Mouse (Mus musculus): Measurements from ENCODE around the gene Rhbdf2. TPM values are rescaled to one million over a fixed set of nuclear protein-coding genes. Genes with fewer than 3 reads are reported as not detected.

Rhbdf2 gene
- polyA plus RNA-seq, 1 experiment from 2014 or later = 1.1 TPM

DNA sequence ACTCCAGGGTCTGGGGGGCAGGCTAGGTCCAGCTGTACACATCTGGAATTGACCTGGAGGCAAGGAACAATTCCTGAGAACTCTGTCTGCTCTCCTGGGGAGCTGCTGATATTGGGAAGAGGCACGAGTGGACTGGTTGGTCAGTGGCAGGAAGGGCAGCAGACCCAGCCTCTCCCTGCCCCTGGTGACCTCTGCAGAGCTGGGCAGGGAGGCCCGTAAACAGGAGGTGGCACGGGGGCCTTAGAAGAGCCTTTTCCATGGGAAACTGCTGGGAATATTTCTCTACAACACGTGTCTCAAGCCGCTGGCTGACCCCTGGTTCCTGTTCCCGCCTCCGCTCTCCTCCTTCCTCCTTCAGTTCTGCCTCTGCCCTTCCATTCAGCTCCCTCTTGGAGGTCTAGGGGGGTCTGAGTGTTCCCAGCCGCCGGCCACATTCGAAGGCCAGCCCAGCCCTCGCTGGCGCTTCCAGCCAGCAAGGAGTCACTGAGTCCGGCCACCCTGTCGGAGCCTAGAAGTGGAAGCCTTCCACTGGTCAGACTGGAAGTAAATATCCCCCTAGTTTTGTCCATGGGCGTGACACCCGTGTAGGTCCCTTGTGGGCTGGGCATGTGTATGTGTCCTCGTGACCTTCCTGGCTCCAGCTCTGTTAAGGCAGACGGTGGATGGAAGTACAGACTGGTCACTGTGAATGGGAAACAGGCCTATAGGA, 21.5 kb upstream of the Rhbdf2 start:
- H3K9ac ChIP-seq = no peak overlapping the region
- 0 out of 2 replicates have a peak, but pooled peaks cover 5% of the 10 kb centered on the region for H3K27me3 ChIP-seq
- 54% methylated on average over 18 of the region's 18 CpGs for WGBS
- no peak overlapping the region for H3K4me3 ChIP-seq
- H3K4me1 ChIP-seq (replicated peaks) = peaks cover 41% of the 10 kb centered on the region
- ATAC-seq (ENCODE audit: low FRiP score, low read depth) = no peak
- no peak overlapping the region for H3K4me2 ChIP-seq
- no peak overlapping the region for H3K27ac ChIP-seq (replicated peaks)
- H3K9me3 ChIP-seq = no peaks in the 10 kb centered on the region
- no peaks in the 10 kb centered on the region for H3K36me3 ChIP-seq

DNA sequence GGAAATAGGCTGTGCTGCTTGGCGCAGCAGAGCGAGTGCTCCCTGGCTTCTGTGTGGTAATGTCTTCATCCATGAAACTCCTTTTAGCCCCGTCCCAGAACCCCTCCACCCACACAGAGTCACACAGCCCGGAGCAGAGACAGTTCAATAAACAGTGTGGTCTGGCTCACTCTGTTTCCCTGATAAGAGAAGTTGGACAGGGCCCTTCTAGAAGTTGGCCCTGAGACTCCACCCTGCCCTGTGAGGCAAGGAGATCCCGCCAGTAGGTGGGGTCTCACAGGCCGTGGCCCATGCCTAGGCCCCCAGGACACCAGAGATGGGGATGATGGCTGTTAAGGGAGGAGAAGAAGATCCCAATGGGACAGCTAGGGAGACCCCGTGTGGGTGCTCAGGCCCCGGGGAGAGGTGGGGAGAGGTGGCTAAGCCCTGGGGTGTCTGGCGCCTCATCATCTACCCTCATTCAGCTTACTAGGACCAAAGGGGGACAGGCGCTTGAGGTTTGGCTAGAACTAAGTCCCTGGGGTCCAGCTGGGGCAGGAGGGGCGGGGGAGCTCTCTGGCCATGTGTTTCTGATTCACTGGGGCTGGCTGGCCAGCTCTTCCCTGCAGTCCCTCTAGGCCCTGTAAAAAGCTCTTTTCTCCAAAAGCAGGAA, 20.6 kb upstream of the Rhbdf2 start:
- no peak for ATAC-seq (ENCODE audit: low FRiP score, low read depth)
- H3K9ac ChIP-seq = no peak overlapping the region
- peaks cover 33% of the 10 kb centered on the region for H3K4me1 ChIP-seq (replicated peaks)
- no peaks in the 10 kb centered on the region for H3K9me3 ChIP-seq
- WGBS = 59% methylated on average over 11 of the region's 11 CpGs
- no peak overlapping the region; the same call in 1 of the 2 replicates for H3K27ac ChIP-seq (replicated peaks)
- no peak overlapping the region for H3K4me2 ChIP-seq
- no peaks in the 10 kb centered on the region for H3K36me3 ChIP-seq
- 0 out of 2 replicates have a peak, but pooled peaks cover 5% of the 10 kb centered on the region for H3K27me3 ChIP-seq
- no peak overlapping the region for H3K4me3 ChIP-seq

DNA sequence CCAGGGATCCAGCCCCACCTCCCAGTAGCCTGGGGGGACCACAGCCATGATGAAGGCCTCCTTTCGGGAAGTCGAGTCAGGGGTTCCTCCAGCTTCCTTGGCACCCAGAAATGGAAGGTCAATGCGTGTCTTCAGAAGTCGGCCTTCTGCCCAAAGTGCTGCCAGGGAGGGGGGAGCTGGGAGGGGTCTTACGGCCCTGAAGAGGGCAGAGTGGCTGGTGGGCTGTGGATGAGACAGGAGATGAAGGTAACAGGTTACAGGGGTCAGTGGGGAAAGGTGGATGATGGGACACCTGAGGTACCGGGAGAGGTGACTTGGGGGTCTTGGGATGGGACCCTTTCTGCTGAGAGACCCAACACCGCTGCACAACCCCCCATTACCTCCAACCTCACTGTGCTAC, 20.0 kb upstream of the Rhbdf2 start:
- no peak for ATAC-seq (ENCODE audit: low FRiP score, low read depth)
- H3K4me3 ChIP-seq = no peak overlapping the region
- no peaks in the 10 kb centered on the region for H3K9me3 ChIP-seq
- H3K4me2 ChIP-seq = no peak overlapping the region
- H3K36me3 ChIP-seq = no peaks in the 10 kb centered on the region
- no peak overlapping the region for H3K9ac ChIP-seq
- peaks cover 26% of the 10 kb centered on the region for H3K4me1 ChIP-seq (replicated peaks)
- WGBS = 87% methylated on average over 7 of the region's 7 CpGs
- H3K27me3 ChIP-seq = 0 out of 2 replicates have a peak, but pooled peaks cover 5% of the 10 kb centered on the region
- H3K27ac ChIP-seq (replicated peaks) = no peak overlapping the region

- Histone ChIP-seq H3K27ac (replicated peaks) (no peak overlapping the region), H3K4me3 (no peak overlapping the region), H3K4me1 (replicated peaks) (peaks cover 20% of the 10 kb centered on the region), H3K4me2 (no peak overlapping the region), H3K9me3 (no peaks in the 10 kb centered on the region), H3K9ac (no peak overlapping the region), H3K27me3 (0 out of 2 replicates have a peak, but pooled peaks cover 5% of the 10 kb centered on the region), H3K36me3 (no peaks in the 10 kb centered on the region)
- 73% methylated on average over 11 of the region's 11 CpGs for WGBS
- no peak for ATAC-seq (ENCODE audit: low FRiP score, low read depth)
Measured at GRCm38 (mm10) chr11:116646136-116646535, 19.3 kb upstream of the Rhbdf2 start.

GRCm38 (mm10) chr11:116645446-116646110, 18.8 kb upstream of the Rhbdf2 start:
- Histone ChIP-seq H3K4me1 (replicated peaks) (peaks cover 16% of the 10 kb centered on the region), H3K36me3 (no peaks in the 10 kb centered on the region), H3K4me3 (no peak overlapping the region), H3K4me2 (no peak overlapping the region), H3K9ac (no peak overlapping the region), H3K9me3 (no peaks in the 10 kb centered on the region), H3K27ac (replicated peaks) (no peak overlapping the region), H3K27me3 (0 out of 2 replicates have a peak, but pooled peaks cover 5% of the 10 kb centered on the region)
- ATAC-seq (ENCODE audit: low FRiP score, low read depth) = no peak
- WGBS = 79% methylated on average over 8 of the region's 8 CpGs

DNA sequence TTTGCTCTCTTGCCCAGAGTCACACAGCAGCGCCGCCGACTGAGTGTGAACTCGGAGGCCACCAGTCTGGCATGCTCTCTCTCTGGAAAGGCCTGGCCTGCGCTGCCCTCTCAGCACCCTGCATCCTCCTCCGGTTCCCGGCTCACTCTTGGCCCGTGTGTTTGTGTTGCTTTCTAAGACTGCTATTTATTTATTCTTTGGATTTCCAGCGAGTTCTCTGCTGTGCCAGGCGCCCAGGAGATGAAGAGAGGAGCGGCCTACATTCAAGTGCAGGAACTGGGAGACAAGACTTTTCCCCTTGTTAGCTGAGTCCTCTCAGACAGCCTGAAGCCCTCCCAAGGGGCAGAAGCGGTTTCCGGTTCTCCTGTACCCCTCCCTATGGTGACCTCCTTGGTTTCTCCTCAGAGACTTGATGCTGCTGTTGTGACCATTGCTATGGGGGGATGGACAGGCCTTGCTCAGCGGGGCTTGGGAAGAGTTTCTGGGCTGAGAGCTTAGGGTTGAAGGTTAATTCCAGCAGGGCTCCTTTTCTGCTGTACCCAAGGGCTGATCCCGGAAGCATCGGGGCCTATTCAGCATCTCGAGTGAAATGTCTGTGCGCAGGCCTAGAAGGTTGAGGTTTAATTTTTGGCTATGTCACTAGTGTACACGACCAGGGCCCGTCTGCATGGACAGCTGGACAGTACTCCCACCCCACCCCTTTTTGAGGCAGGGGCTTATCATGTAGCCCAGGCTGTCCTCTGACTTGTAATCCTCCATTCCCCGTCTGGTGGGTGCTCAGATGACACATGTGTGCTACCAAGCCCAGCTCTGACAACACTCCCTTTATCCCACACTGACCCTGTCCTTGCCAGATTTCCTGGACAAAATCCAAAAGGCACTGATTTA, 17.6 kb upstream of the Rhbdf2 start:
- peak overlapping the region; percentile 25; the same call in 1 of the 2 replicates for H3K9ac ChIP-seq
- H3K36me3 ChIP-seq = no peaks in the 10 kb centered on the region
- H3K27ac ChIP-seq (replicated peaks) = peak overlapping the region; percentile 47; the same call in 1 of the 2 replicates
- 0 out of 2 replicates have a peak, but pooled peaks cover 3% of the 10 kb centered on the region for H3K27me3 ChIP-seq
- H3K9me3 ChIP-seq = no peaks in the 10 kb centered on the region
- H3K4me3 ChIP-seq = no peak overlapping the region
- 47% methylated on average over 21 of the region's 21 CpGs for WGBS
- no peak for ATAC-seq (ENCODE audit: low FRiP score, low read depth)
- peak overlapping the region; percentile 54 for H3K4me2 ChIP-seq
- H3K4me1 ChIP-seq (replicated peaks) = peaks cover 16% of the 10 kb centered on the region

DNA sequence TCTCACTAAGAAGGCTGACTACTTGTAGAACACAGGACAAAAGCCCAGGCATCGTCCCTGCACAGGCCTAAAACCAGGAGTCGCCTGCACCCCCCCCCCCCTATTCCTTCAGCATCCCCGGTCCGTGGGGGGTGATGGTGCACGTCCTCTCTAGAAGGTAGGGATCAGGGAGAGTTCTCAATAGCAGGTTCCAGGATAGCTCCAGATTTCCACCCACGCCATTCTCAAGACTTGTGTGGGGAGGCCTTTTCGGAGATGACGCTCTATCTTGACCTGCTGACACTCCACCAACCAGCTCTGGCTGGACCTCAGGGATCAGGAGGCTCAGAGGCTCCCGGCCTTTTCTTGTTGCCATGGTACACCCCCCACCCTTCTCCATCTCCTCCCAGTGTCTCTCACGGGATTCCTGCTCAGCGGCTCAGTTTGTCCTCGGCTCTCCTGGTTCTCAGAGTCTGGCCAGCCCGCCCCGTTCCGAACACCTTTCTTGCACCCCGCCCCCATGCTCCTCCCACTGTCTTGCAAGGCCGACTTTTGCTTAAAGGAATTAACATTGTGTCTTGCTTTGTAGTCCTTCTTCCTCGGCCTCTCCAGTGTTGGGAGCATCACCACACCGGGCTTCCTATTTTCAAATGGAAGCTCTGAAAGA, 16.9 kb upstream of the Rhbdf2 start:
- Histone ChIP-seq H3K36me3 (no peaks in the 10 kb centered on the region), H3K9me3 (no peaks in the 10 kb centered on the region), H3K4me2 (peak overlapping the region; percentile 54), H3K27me3 (0 out of 2 replicates have a peak, but pooled peaks cover 2% of the 10 kb centered on the region), H3K9ac (peak overlapping the region; percentile 25), H3K4me3 (no peak overlapping the region), H3K4me1 (replicated peaks) (peaks cover 16% of the 10 kb centered on the region), H3K27ac (replicated peaks) (peak overlapping the region; percentile 47; the same call in 1 of the 2 replicates)
- 7% methylated on average over 19 of the region's 19 CpGs for WGBS
- peak; percentile 52 for ATAC-seq (ENCODE audit: low FRiP score, low read depth)

GRCm38 (mm10) chr11:116642681-116643578, 16.1 kb upstream of the Rhbdf2 start:
- Histone ChIP-seq H3K27ac (replicated peaks) (peak overlapping the region; percentile 47; the same call in 1 of the 2 replicates), H3K4me3 (no peak overlapping the region), H3K36me3 (no peaks in the 10 kb centered on the region), H3K9ac (peak overlapping the region; percentile 25; the same call in 1 of the 2 replicates), H3K4me1 (replicated peaks) (peaks cover 16% of the 10 kb centered on the region), H3K4me2 (peak overlapping the region; percentile 54), H3K27me3 (0 out of 2 replicates have a peak, but pooled peaks cover 2% of the 10 kb centered on the region), H3K9me3 (no peaks in the 10 kb centered on the region)
- 38% methylated on average over 14 of the region's 14 CpGs for WGBS
- peak; percentile 78 for ATAC-seq (ENCODE audit: low FRiP score, low read depth)

DNA sequence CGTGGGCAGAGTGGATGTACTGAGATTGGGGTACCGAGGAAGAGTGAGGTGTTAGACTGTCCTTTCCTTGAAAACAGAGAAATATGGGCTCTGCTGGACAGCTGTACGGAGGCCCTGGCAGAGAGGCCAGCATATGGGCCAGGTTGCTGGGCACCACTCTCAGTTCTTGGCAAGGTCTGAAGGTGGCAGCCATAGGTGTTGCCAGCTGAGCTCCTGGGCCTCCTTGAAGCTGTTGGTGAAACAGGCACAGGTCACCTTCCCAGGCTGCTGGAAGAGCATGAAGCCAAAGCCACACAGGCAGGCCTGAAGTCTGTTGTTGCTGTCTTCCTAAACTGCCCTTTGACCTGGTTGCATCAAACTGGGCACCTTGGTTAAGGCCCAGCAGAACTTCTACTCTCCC, 14.9 kb upstream of the Rhbdf2 start:
- Histone ChIP-seq H3K9me3 (no peaks in the 10 kb centered on the region), H3K9ac (no peak overlapping the region), H3K4me2 (no peak overlapping the region), H3K4me1 (replicated peaks) (peaks cover 16% of the 10 kb centered on the region), H3K27ac (replicated peaks) (no peak overlapping the region), H3K27me3 (0 out of 2 replicates have a peak, but pooled peaks cover 2% of the 10 kb centered on the region), H3K36me3 (no peaks in the 10 kb centered on the region), H3K4me3 (no peak overlapping the region)
- 69% methylated on average over 3 of the region's 3 CpGs for WGBS
- no peak for ATAC-seq (ENCODE audit: low FRiP score, low read depth)

GRCm38 (mm10) chr11:116641168-116641567, 14.3 kb upstream of the Rhbdf2 start:
- Histone ChIP-seq H3K36me3 (no peaks in the 10 kb centered on the region), H3K27ac (replicated peaks) (no peak overlapping the region), H3K4me1 (replicated peaks) (peaks cover 16% of the 10 kb centered on the region), H3K27me3 (no peaks in the 10 kb centered on the region), H3K4me2 (no peak overlapping the region), H3K4me3 (no peak overlapping the region), H3K9ac (no peak overlapping the region), H3K9me3 (no peaks in the 10 kb centered on the region)
- 41% methylated on average over 5 of the region's 5 CpGs for WGBS
- ATAC-seq (ENCODE audit: low FRiP score, low read depth) = no peak

Measured in hindbrain, embryonic 15.5 days (tissue).